Mouse (Mus musculus) kidney, adult 2 months (tissue): Measurements from ENCODE around the gene Oas1h.

ENCODE experiments used
- CTCF ChIP-seq: fragments of 200-500 bp; conservative IDR thresholded peaks from 2 replicates; pipeline ENCODE4 v1.5.1; 2011; ENCODE audit warnings: low read depth, mild to moderate bottlenecking, control low read depth, low read length, moderate library complexity, mixed read lengths; ENCODE audit not compliant: insufficient read depth, insufficient read length
- POLR2A ChIP-seq: fragments of 200-500 bp; IDR thresholded peaks from one replicate; pipeline ENCODE4 v1.6.1; 2011; ENCODE audit warnings: low read depth, low read length, control low read depth

GRCm38 (mm10) chr5:120871469-120871868, 10.2 kb downstream of the Oas1h start:
- TF ChIP-seq CTCF, result no peak
- no peak for TF ChIP-seq POLR2A
